Mouse (Mus musculus) ovary, postnatal 10 days (tissue): ENCODE measurements around the gene 4930562C15Rik.
"Not testable (repeated sequence)": the region's sequence is repeated elsewhere in the genome, so short reads cannot be mapped to it uniquely, and the experiment has no call there.

ENCODE experiments used
- DNase-seq: peaks from one replicate; pipeline ENCODE4 v3.0.0; 2022; ENCODE audit warnings: low spot score

The 4930562C15Rik gene

GRCm38 (mm10) chr16:4835191-4835590 is at the start of gene 4930562C15Rik:
Gene 4930562C15Rik (plus strand): TSS chr16:4835416.
- DNase-seq: no peak

DNA sequence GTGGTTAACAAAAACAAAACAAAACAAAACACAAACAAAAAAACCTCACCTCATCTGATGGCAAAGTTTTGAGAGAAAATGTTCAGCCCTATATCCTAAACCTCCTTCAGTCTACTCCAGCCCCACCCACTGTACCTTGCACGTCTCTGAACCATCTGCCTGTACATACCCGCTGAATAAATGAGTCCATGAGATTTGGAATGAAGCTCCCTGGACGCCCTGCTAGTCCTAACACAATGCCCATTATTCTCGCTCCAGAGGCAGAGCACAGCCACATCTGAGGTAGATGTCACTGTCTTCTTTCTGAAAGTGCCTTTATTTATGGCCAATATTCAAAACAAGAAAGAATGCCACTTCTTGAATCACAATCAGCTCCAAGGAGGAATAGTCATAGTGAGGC is 49.5 kb upstream of the 4930562C15Rik start:
- DNase-seq: no peak

GRCm38 (mm10) chr16:4788176-4788575 is 47.0 kb upstream of the 4930562C15Rik start:
- no peak for DNase-seq

DNA sequence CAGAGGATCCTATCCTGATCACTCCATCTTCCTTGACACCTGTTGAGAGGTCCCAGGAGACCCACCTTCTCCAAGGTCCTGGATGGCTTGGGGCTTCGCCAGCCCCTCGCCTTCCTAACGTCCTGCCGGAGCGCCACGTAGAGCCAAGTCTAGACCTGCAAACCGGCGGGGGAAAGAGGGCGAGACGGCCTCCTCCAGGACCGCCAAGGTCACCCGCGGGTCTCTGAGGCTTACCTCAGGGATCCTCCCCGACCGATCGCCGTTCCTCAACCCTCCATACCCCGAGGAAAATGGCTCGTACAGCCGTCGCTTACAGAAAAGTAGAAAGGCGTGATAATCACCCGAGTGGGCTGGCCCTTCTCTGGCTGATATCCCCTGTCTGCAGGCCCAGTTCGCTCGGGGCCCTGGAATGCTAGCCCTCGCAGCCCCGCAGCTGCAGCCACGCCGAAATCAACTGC is 45.9 kb upstream of the 4930562C15Rik start:
- no peak for DNase-seq

- DNase-seq: peak; percentile 94
These were observed 45.2 kb upstream of the 4930562C15Rik start, which contains the start of gene Cdip1 for GRCm38 (mm10) chr16:4789810-4790559. Gene Cdip1 (minus strand): TSS chr16:4790292.

DNA sequence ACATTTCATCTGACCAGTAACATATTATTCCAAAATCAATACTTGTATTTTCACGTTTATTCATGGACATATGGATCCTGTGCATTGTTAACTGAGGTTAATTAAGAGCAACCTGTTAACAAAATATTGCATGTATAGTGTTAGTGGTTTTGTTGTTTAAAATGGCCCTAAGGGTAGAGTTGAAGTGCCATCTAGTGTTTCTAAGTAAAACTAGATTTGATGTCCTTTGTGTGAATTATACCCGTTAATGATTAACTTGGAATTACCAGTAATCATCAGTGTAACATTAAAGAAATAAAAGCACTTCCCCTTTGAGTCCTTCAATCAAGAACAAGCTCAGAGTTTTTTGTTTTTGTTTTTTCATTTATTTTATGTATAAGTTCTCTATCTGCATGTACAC is 43.9 kb upstream of the 4930562C15Rik start:
- DNase-seq: no peak

DNA sequence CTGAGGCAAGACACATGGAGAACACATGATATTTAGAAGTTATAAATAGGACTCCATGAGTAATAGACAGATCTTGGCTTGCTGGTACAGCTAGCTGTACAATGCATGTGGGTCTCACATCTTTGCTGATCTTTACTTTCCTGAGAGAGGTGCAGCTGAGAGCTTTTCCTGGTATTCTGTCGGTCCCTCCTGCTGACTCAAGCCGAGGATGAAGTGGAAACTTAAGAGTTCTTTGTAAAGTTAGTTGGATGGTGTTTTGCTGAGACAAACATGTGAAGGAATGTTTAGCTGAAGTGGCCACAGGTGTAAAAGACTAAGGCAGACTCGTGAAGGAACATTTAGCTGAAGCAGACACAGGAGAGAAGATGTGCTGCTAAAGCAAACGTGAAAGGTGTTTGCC is 38.6 kb upstream of the 4930562C15Rik start:
- DNase-seq: no peak

DNA sequence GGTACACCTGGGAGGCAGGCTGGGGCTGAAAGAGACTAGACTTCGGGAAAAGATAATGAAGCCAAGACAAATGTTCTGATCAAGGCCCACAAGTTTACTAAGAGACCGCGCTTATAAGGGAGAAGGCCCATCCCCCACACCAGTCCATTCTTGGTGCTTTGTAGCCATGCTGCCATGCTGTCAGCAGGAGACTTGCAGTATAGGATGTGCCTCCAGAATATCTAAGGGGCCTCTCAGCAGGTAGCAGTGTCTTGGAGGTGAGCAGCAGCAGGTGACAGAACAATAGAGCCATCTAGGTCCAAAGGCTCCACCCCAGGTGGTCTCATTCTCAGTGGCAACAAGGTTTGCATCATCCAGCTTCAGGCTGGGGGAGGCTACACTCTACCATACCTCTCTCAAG is 16.9 kb upstream of the 4930562C15Rik start:
- no peak for DNase-seq

DNA sequence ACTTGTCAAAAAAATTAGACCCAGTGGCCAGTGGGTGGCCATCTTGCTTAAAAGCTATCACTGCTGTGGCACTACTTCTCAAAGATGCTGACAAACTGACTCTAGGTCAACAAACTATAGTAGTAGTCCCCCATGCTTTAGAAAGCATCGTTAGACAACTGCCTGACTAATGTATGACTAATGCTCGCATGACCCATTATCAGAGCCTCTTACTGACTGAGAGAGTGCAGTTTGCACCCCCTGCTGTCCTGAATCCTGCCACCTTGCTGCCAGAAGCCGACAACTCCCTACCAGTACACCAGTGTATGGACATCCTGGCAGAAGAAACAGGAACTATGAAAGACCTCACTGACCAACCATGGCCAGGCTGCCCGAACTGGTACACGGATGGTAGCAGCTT is 10.8 kb upstream of the 4930562C15Rik start:
- not testable (repeated sequence) for DNase-seq

GRCm38 (mm10) chr16:4827639-4828038 is 7.6 kb upstream of the 4930562C15Rik start:
- no peak for DNase-seq

DNA sequence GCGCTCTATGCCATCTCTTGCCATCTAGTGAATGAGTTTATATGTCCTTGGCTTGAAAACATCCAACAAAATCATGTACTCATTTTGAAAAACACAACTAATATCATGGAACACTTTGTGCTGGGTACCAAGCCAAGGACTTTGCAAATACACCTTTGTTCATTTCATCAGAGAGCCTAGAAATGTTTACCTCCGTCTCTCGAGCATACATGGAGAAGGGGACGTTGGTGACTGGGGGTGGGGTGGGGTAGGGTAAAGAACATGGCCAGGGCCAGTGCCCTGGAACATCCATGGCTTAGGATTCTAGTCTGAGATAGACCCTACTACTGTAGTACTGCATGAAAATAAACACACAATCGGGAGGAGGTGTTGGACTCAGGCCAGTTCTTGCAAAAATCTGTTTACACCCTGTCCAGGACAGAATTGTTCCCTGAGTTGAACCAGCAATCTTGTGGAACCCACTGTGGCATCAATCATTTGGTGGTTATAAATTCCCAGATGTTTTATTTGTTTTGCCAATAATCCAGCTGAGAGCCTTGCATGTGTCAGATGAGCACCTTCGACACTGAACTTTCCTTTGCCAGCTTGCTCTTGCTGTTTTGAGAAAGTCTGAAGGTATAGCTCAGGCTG is 5.8 kb upstream of the 4930562C15Rik start:
- DNase-seq: no peak

GRCm38 (mm10) chr16:4831650-4832419 is 3.4 kb upstream of the 4930562C15Rik start:
- no peak for DNase-seq

DNA sequence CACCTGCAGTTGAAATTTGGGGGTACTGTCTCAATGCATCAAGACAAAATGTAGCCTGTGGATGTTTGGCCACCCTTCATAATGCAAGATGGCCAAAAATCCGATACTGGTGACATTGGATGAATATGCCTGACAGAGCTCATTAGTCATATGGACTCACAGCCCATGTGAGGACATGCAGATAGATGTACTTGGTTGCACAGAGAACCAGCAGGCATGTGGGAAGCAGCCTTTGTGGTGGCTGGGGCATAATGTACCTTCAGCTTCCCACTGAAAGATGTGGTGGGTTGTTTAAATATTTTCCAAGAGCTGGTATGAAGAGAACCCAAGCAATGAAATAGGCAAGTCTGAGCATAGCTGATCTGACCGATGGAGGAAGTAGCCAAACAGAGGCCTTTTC is 1.4 kb upstream of the 4930562C15Rik start:
- no peak for DNase-seq

DNA sequence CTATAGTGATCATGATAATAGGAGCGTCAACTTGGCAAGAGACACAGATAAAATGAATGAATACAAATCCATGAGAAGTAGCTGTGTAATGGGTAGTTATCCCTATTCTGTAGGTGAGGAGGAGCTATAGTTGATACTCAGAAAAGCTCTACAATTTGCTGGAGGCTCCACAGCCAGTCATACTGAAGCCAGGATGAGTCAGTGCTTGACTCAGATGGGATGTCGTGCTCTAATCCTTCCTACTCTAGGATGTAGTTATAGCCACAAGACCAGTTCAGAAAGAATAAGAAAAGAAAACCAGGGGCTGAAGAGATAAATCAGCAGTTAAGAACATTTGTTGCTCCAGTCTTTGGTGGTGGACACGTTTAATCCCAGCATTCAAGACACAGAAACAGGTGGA is 2.4 kb downstream of the 4930562C15Rik start:
- no peak for DNase-seq

DNA sequence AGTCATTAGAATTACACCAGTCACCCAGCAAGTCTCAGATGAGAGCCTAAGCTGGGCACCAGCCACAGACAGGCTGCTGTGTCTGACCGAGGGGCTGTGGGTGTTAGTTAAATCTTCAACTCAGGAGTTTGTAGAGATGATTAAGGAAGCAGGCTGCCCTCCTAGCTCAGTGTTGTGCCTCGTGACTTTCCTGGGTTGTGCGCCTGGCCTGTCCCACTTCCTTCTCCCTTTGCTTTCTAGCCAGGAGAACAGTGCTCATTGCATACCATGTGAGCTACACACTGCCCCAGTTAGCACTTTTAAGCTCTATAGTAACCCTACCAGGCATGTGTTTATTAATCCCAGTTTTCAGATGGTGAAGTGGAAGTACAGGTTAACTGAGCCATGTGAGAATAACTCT is 4.3 kb downstream of the 4930562C15Rik start:
- DNase-seq: no peak

DNA sequence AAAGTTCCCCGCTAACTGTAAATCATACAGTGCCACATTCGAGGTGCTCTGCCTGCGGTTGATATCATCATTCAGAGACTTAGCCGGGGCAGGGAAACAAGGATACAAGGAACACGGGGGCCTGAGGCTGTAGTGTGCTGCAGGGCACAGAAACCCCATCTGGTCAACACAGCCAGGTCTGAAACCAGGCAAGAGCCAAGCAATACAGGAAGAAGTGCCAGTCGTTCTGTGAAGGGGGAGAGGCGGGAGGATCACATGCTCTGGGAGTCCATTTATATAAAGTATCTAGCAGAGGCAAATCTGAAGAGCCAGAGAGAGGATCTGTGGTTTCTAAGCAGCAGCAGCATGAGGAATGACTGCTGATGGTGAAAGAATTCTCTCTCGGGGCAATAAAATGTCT is 5.0 kb downstream of the 4930562C15Rik start:
- no peak for DNase-seq

- DNase-seq: no peak
These were observed 11.8 kb downstream of the 4930562C15Rik start for GRCm38 (mm10) chr16:4847041-4847440.

DNA sequence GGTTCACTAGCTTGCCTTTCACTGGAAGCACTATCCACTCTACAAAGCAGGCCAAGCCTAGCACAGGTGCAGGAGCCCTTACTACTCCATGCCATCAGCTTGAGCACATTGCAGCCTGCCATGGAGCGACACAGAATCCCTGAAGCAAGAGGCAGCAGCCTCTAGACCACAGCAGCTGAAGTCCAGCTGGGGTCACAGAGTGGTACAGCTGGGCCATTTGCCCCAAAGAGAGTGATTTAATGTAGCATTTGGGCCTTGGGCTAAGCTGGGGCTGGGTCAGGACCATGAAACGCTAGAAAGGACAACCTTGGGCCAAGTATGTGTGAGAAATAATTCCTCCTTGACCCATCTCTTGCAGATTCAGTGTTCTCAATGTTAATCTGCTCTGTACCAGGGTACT is 12.9 kb downstream of the 4930562C15Rik start:
- no peak for DNase-seq

DNA sequence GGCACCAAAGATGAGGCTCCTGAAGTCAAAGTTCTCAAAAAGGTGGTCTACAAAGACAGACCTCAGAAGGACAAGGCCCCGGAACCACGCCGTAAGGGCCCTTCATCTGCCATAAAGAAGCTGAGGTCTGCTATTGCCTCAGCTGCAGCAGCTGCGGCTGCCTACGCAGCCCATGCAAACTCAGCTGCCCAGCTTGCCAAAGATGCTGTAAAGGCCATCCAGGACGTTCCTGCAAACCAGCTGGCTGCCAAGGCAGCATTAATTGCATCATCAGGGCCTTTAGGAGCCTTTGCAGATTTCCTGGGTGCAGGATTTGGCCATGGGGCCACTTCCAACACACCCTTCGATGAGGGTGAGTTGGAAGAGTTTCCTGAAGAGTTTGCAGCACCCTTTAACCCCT is 15.1 kb downstream of the 4930562C15Rik start:
- DNase-seq: no peak

DNA sequence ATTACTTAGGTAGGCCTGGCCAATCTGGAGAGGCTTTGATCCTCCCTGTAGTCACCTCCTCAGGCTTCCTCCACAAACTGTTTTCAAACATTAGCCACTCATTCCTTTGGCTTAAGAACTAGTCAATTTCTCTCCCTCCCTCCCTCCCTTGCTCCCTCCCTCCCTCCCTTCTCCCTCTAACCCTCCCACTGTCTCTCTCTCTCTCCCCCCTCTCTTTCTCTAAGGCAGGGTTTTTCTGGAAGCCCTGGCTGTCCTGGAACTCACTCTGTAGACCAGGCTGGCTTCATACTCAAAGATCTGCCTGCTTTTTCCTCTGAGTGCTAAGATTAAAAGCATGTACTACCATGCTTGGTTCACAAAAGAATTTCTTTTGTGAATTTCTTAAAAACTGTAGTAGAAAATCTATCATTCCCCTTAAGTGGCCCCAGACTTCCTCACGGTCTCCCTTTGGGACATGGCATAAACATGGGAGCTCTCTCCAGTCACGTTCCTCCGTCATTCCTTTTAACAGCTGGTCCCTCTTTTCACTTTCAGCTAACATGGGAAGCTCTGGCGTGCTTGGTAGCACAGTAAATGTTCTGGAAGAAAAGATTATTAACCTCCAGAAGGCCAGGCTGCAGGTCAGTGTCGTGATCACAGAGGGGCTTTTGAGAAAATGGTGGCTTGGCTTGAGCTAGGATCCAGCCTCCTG is 15.9 kb downstream of the 4930562C15Rik start:
- no peak for DNase-seq

GRCm38 (mm10) chr16:4855046-4855650 is 19.9 kb downstream of the 4930562C15Rik start:
- DNase-seq: no peak

- no peak for DNase-seq
These were observed 26.2 kb downstream of the 4930562C15Rik start for GRCm38 (mm10) chr16:4861392-4861791.
